Mouse (Mus musculus): ENCODE measurements around the gene Snx30. TPM values are rescaled to one million over a fixed set of nuclear protein-coding genes. Genes with fewer than 3 reads are reported as not detected.
A peak's percentile ranks its signal among the peaks of the same experiment; 100 is the strongest.

Gene Snx30
- polyA plus RNA-seq, 1 experiment from 2014 or later: 3.5 TPM

DNA sequence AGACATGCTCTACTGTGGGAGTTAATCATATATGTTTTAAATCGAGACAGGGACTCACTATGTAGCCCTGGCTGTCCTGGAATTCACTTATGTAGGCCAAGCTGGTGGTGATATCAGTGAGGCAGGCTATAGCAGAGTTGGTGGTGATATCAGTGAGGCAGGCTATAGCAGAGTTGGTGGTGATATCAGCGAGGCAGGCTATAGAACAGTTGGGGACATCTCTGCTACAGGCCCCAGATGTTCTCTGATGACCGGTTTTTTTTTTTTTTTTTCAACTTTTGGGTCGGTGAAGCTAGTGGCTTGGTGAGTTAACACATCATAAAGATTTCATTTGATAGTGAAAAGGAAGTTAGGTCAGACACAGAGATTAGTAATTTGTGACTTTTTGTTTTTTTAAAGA lies 2.8 kb upstream of the Snx30 start:
- Histone ChIP-seq H3K4me2 (ENCODE audit: low read depth, low read length) (no peak overlapping the region), H3K9ac (replicated peaks) (no peak overlapping the region), H3K4me3 (ENCODE audit: low read depth, low read length) (no peak overlapping the region), H3K36me3 (replicated peaks; ENCODE audit: insufficient read depth, low read length) (no peaks in the 10 kb centered on the region), H3K4me1 (ENCODE audit: insufficient read depth) (peaks cover 28% of the 10 kb centered on the region), H3K27ac (ENCODE audit: low read depth) (peak overlapping the region; percentile 50; the same call in 1 of the 2 replicates), H3K9me3 (ENCODE audit: low read length) (no peaks in the 10 kb centered on the region), H3K27me3 (ENCODE audit: insufficient read depth, low read length) (no peaks in the 10 kb centered on the region)
- no peak for DNase-seq
- TF ChIP-seq CTCF (IDR thresholded peaks at IDR 0.05; ENCODE audit: low read depth): no peak
- peak; percentile 87 for TF ChIP-seq EP300 (IDR thresholded peaks at IDR 0.05; ENCODE audit: low read depth)
- ATAC-seq: peak; percentile 52
- 34% methylated on average over 4 of the region's 4 CpGs for WGBS (ENCODE audit: insufficient replicate concordance)

DNA sequence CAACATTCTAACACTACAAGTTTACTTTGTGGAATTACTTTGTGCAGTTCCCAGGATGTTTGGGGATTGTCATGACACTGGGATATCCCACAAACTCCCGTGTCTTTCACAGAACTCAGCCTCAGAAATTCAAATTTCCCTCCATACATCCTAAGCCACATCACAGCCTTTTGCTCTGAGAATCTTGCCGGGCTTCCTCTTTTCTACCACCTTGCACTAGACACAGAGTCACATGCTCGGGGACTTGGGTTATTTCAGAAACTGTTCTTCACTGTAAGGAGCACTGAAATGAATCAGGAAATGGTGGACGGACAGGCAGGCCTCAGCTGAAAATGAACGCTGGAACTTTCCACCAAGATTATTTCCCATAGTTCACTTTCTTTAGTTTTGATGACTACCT lies 2.3 kb upstream of the Snx30 start:
- Histone ChIP-seq H3K4me2 (ENCODE audit: low read depth, low read length) (no peak overlapping the region), H3K4me3 (ENCODE audit: low read depth, low read length) (no peak overlapping the region), H3K36me3 (replicated peaks; ENCODE audit: insufficient read depth, low read length) (no peaks in the 10 kb centered on the region), H3K9ac (replicated peaks) (no peak overlapping the region), H3K27ac (ENCODE audit: low read depth) (peak overlapping the region; percentile 50), H3K4me1 (ENCODE audit: insufficient read depth) (peaks cover 31% of the 10 kb centered on the region), H3K27me3 (ENCODE audit: insufficient read depth, low read length) (no peaks in the 10 kb centered on the region), H3K9me3 (ENCODE audit: low read length) (no peaks in the 10 kb centered on the region)
- DNase-seq (no peak), ATAC-seq (no peak)
- WGBS (ENCODE audit: insufficient replicate concordance): 32% methylated on average over 5 of the region's 5 CpGs
- no peak for TF ChIP-seq CTCF (IDR thresholded peaks at IDR 0.05; ENCODE audit: low read depth)
- no peak for TF ChIP-seq EP300 (IDR thresholded peaks at IDR 0.05; ENCODE audit: low read depth)

DNA sequence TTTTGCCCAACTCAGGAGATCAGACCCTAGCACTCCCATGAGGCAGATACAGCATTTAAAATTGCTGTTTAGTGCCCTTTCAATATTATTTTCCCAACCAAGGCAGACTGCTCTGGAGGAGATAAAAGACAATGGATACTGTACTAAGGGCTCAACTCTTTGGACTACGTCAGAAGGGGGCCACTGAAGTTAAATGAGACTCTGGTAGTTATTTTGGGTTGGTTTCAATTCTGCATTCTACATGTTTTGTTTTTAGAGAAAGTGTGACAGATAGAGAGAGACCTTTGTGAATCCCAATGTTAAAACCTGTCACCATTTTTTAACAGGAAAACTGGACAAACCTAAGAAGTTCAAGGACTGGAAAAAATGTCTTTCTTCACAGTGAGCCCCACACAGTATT lies 886 bp upstream of the Snx30 start:
- no peaks in the 10 kb centered on the region for H3K9me3 ChIP-seq (ENCODE audit: low read length)
- H3K4me3 ChIP-seq (ENCODE audit: low read depth, low read length): peak overlapping the region; percentile 86
- no peak for ATAC-seq
- TF ChIP-seq CTCF (IDR thresholded peaks at IDR 0.05; ENCODE audit: low read depth): no peak
- TF ChIP-seq EP300 (IDR thresholded peaks at IDR 0.05; ENCODE audit: low read depth): no peak
- WGBS (ENCODE audit: insufficient replicate concordance): 62% methylated on average over 1 of the region's 1 CpGs
- H3K27ac ChIP-seq (ENCODE audit: low read depth): peak overlapping the region; percentile 76
- H3K4me1 ChIP-seq (ENCODE audit: insufficient read depth): peaks cover 37% of the 10 kb centered on the region
- peak overlapping the region; percentile 97 for H3K4me2 ChIP-seq (ENCODE audit: low read depth, low read length)
- H3K36me3 ChIP-seq (replicated peaks; ENCODE audit: insufficient read depth, low read length): no peaks in the 10 kb centered on the region
- H3K9ac ChIP-seq (replicated peaks): peak overlapping the region; percentile 83
- no peaks in the 10 kb centered on the region for H3K27me3 ChIP-seq (ENCODE audit: insufficient read depth, low read length)
- no peak for DNase-seq

DNA sequence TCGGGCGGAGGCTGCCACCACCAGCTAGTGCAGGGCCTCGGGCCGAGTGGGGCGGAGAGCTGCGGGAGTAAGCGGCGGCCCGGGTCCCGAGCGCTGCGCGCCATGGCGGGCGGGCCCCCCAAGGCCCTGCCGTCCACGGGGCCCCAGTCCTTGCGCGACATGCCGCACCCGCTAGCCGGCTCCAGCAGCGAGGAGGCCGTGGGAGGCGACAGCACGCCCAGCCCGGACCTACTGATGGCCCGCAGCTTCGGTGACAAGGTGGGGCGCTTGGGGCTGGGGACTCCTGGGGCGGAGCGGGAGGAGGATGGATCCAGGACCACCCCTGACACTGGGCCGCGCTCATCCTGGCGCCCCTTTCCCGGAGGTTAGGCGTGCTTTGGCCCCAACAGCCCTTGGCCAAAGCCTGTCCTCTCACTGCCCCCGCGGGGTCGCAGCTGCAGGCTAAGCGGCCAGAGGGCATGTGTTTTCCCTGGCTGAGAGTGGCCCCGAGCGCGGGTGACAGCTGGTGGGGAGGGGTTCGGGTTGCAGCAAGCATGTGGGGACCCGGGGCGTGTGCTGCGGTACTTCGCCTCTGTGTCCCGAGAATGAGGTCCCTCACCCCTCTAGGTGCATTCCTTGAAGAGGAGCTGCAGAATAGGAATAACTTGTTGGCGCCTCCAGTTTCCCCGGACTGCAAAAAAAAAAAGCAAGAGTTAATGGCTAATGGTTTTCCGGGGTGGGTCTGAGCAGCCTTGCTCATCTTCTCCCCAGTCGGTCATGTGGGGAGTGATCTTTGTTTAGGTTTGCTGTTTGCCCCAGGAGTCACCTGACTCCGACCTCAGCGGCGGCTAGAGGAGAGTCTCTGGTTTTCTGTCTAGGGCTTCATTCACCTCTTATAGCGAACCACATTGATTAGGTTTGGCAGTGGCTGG lies 583 bp downstream of the Snx30 start:
- peak overlapping the region; percentile 83 for H3K9ac ChIP-seq (replicated peaks)
- peak overlapping the region; percentile 97 for H3K4me2 ChIP-seq (ENCODE audit: low read depth, low read length)
- TF ChIP-seq CTCF (IDR thresholded peaks at IDR 0.05; ENCODE audit: low read depth) (0 out of 2 replicates have a peak, but pooled peaks have one; percentile 1), EP300 (IDR thresholded peaks at IDR 0.05; ENCODE audit: low read depth) (no peak)
- peak overlapping the region; percentile 76 for H3K27ac ChIP-seq (ENCODE audit: low read depth)
- H3K4me3 ChIP-seq (ENCODE audit: low read depth, low read length): peak overlapping the region; percentile 86
- peak; percentile 53 for ATAC-seq
- DNase-seq: peak; percentile 56
- no peaks in the 10 kb centered on the region for H3K9me3 ChIP-seq (ENCODE audit: low read length)
- no peaks in the 10 kb centered on the region for H3K36me3 ChIP-seq (replicated peaks; ENCODE audit: insufficient read depth, low read length)
- peaks cover 37% of the 10 kb centered on the region for H3K4me1 ChIP-seq (ENCODE audit: insufficient read depth)
- H3K27me3 ChIP-seq (ENCODE audit: insufficient read depth, low read length): no peaks in the 10 kb centered on the region
- 2% methylated on average over 44 of the region's 58 CpGs for WGBS (ENCODE audit: insufficient replicate concordance)

DNA sequence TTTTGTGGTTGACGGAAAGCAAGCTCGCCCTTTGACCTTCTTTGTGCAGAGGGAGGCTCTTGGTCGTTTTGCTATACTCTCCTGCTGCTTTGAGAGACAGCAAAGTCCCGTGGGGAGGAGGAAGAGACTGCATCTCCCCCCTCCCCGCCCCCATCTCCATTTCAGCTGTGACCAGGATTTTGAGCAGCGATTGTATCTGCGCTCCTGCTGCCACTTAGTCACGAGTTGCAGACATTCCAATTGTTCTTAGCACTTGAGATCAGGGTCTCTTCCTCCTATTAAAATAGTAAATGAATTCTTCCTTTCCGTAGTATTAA lies 1.2 kb downstream of the Snx30 start:
- Histone ChIP-seq H3K36me3 (replicated peaks; ENCODE audit: insufficient read depth, low read length) (no peaks in the 10 kb centered on the region), H3K4me1 (ENCODE audit: insufficient read depth) (peaks cover 37% of the 10 kb centered on the region), H3K9ac (replicated peaks) (peak overlapping the region; percentile 83), H3K4me3 (ENCODE audit: low read depth, low read length) (peak overlapping the region; percentile 86), H3K27ac (ENCODE audit: low read depth) (peak overlapping the region; percentile 76), H3K4me2 (ENCODE audit: low read depth, low read length) (peak overlapping the region; percentile 97), H3K27me3 (ENCODE audit: insufficient read depth, low read length) (no peaks in the 10 kb centered on the region), H3K9me3 (ENCODE audit: low read length) (no peaks in the 10 kb centered on the region)
- DNase-seq: peak; percentile 55
- WGBS (ENCODE audit: insufficient replicate concordance): 10% methylated on average over 9 of the region's 9 CpGs
- TF ChIP-seq CTCF (IDR thresholded peaks at IDR 0.05; ENCODE audit: low read depth) (no peak), EP300 (IDR thresholded peaks at IDR 0.05; ENCODE audit: low read depth) (no peak)
- no peak for ATAC-seq

DNA sequence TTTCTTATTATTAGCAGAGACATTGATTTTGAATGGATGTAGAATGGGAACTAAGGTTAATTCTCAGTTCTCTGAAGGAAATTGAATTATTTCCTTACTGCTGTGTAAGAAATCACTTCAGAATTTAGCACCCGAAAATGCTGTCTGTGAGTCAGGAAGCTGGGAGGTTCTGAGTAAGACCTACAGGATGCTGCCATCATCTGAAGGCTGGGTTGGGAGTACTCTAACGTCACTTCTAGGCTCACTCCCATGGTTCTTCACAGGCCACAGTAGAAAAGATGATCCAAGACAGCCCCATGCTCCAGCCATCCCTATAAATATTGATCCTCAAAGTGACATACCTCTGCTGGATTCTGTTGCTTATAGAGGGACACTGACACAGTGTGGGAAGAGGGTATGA lies 1.9 kb downstream of the Snx30 start:
- 54% methylated on average over 2 of the region's 2 CpGs for WGBS (ENCODE audit: insufficient replicate concordance)
- no peak overlapping the region for H3K27ac ChIP-seq (ENCODE audit: low read depth)
- no peak overlapping the region for H3K4me3 ChIP-seq (ENCODE audit: low read depth, low read length)
- DNase-seq: no peak
- TF ChIP-seq EP300 (IDR thresholded peaks at IDR 0.05; ENCODE audit: low read depth) (no peak), CTCF (IDR thresholded peaks at IDR 0.05; ENCODE audit: low read depth) (no peak)
- H3K4me2 ChIP-seq (ENCODE audit: low read depth, low read length): peak overlapping the region; percentile 97
- peaks cover 34% of the 10 kb centered on the region for H3K4me1 ChIP-seq (ENCODE audit: insufficient read depth)
- H3K27me3 ChIP-seq (ENCODE audit: insufficient read depth, low read length): no peaks in the 10 kb centered on the region
- H3K9me3 ChIP-seq (ENCODE audit: low read length): no peaks in the 10 kb centered on the region
- no peak overlapping the region for H3K9ac ChIP-seq (replicated peaks)
- no peak for ATAC-seq
- H3K36me3 ChIP-seq (replicated peaks; ENCODE audit: insufficient read depth, low read length): no peaks in the 10 kb centered on the region

All from liver, postnatal 0 days (tissue).